In genomic region chr16:43360112-43360511, GRCm38 (mm10) we compare ENCODE assay signal across 17 mouse cellular contexts.
A peak's percentile ranks its signal among the peaks of the same experiment; 100 is the strongest.
DNase-seq lines count a peak whose midpoint lies in the region; ATAC-seq and TF ChIP-seq lines count a peak whose summit lies in the region.
"Had no signal": no experiment of that assay in that cellular context is flagged by ENCODE, and none has a peak within 500 bp of the region (broad histone marks: within the 10 kb centered on the region; RNA-seq: fewer than 3 reads in every experiment).

No protein-coding gene starts in this region.

- no peaks in the 10 kb centered on the region for H3K36me3 ChIP-seq in heart, embryonic 11.5 days (ENCODE audit: control insufficient read depth, insufficient read depth, low read length)
- H3K36me3 ChIP-seq in kidney, embryonic 15.5 days = no peaks in the 10 kb centered on the region
- H3K36me3 ChIP-seq: embryonic facial prominence, embryonic 15.5 days; heart, embryonic 10.5 days; hindbrain, embryonic 15.5 days; intestine, embryonic 15.5 days; limb, embryonic 12.5 days had no signal

- peak; percentile 94 for DNase-seq in heart, adult 11 months
- no peak for DNase-seq in kidney, postnatal 10 days
- peak; percentile 35 for DNase-seq in lung, postnatal 25 days (ENCODE audit: low spot score)
- no peak for DNase-seq in lung, adult 2 months
- no peak for DNase-seq in right cerebral cortex, adult 18-20 months
- DNase-seq: adrenal gland, adult 2 months; forebrain, postnatal 0 days; heart, postnatal 14 days; thymus, adult 2 months had no signal

- no peaks in the 10 kb centered on the region for H3K9me3 ChIP-seq in heart, embryonic 11.5 days (replicated peaks; ENCODE audit: control insufficient read depth, low read length)
- H3K9me3 ChIP-seq in kidney, embryonic 15.5 days (replicated peaks) = no peaks in the 10 kb centered on the region
- H3K9me3 ChIP-seq: embryonic facial prominence, embryonic 15.5 days; heart, embryonic 10.5 days; hindbrain, embryonic 15.5 days; intestine, embryonic 15.5 days; limb, embryonic 12.5 days had no signal

- H3K27me3 ChIP-seq in heart, embryonic 11.5 days (ENCODE audit: control insufficient read depth, insufficient read depth, low read length) = no peaks in the 10 kb centered on the region
- no peaks in the 10 kb centered on the region for H3K27me3 ChIP-seq in kidney, embryonic 15.5 days
- H3K27me3 ChIP-seq: embryonic facial prominence, embryonic 15.5 days; hindbrain, embryonic 15.5 days; intestine, embryonic 15.5 days; limb, embryonic 12.5 days had no signal

- H3K9ac ChIP-seq in heart, embryonic 11.5 days (ENCODE audit: low read depth, low read length) = no peak overlapping the region
- no peak overlapping the region for H3K9ac ChIP-seq in kidney, embryonic 15.5 days
- H3K9ac ChIP-seq: embryonic facial prominence, embryonic 15.5 days; forebrain, postnatal 0 days; hindbrain, embryonic 15.5 days; intestine, embryonic 15.5 days; limb, embryonic 12.5 days; liver, embryonic 14.5 days had no signal

- no peak for ATAC-seq in heart, embryonic 11.5 days (replicated peaks; ENCODE audit: insufficient number of reproducible peaks, low FRiP score, low TSS enrichment)
- ATAC-seq in kidney, embryonic 15.5 days (replicated peaks; ENCODE audit: low FRiP score) = no peak
- ATAC-seq: forebrain, postnatal 0 days; intestine, embryonic 15.5 days had no signal

- no peak overlapping the region for H3K27ac ChIP-seq in heart, embryonic 11.5 days (ENCODE audit: low read depth, low read length)
- H3K27ac ChIP-seq in kidney, embryonic 15.5 days = peak overlapping the region; percentile 73
- H3K27ac ChIP-seq: embryonic facial prominence, embryonic 15.5 days; heart, embryonic 10.5 days; hindbrain, embryonic 15.5 days; intestine, embryonic 15.5 days; limb, embryonic 12.5 days; liver, embryonic 14.5 days had no signal

- 91% methylated on average over 2 of the region's 2 CpGs for WGBS in heart, embryonic 11.5 days (ENCODE audit: insufficient replicate concordance)
- WGBS in kidney, embryonic 15.5 days = 71% methylated on average over 2 of the region's 2 CpGs
- 83% methylated on average over 2 of the region's 2 CpGs for WGBS in lung, adult 2 months

- no peak overlapping the region for H3K4me3 ChIP-seq in heart, embryonic 11.5 days (ENCODE audit: low read depth, low read length)
- no peak overlapping the region for H3K4me3 ChIP-seq in kidney, embryonic 15.5 days (replicated peaks)
- no peak overlapping the region for H3K4me3 ChIP-seq in lung, adult 2 months (replicated peaks; ENCODE audit: extremely low read depth, low read depth, low read length)
- H3K4me3 ChIP-seq: embryonic facial prominence, embryonic 15.5 days; heart, embryonic 10.5 days; hindbrain, embryonic 15.5 days; intestine, embryonic 15.5 days; limb, embryonic 12.5 days had no signal

- no peak overlapping the region for H3K4me2 ChIP-seq in heart, embryonic 11.5 days
- H3K4me2 ChIP-seq in kidney, embryonic 15.5 days = no peak overlapping the region
- H3K4me2 ChIP-seq: embryonic facial prominence, embryonic 15.5 days; hindbrain, embryonic 15.5 days; intestine, embryonic 15.5 days; limb, embryonic 12.5 days had no signal

- peaks cover 17% of the 10 kb centered on the region; the same call in 1 of the 2 replicates for H3K4me1 ChIP-seq in heart, embryonic 11.5 days (ENCODE audit: control insufficient read depth, insufficient read depth, low read length)
- peaks cover 50% of the 10 kb centered on the region for H3K4me1 ChIP-seq in kidney, embryonic 15.5 days
- H3K4me1 ChIP-seq in lung, adult 2 months (ENCODE audit: control insufficient read depth, insufficient read depth, low read length) = peaks cover 14% of the 10 kb centered on the region
- H3K4me1 ChIP-seq: hindbrain, embryonic 15.5 days had no signal

- TF ChIP-seq CTCF in lung, adult 2 months (IDR thresholded peaks at IDR 0.05; ENCODE audit: insufficient read depth, low read length) = no peak

- no peak for TF ChIP-seq POLR2A in lung, adult 2 months (IDR thresholded peaks at IDR 0.05; ENCODE audit: borderline replicate concordance, extremely low read depth, low read depth, low read length)

Comparison
In these comparisons a context has a peak if more than half of its experiments do, and no peak if none do; other contexts are left out.
1. DNase-seq: peak in heart, adult 11 months (single experiment) and lung, postnatal 25 days (single experiment); none in kidney, postnatal 10 days (single experiment), lung, adult 2 months (single experiment) and right cerebral cortex, adult 18-20 months (single experiment).